Mouse (Mus musculus) forebrain, embryonic 14.5 days (tissue): ENCODE data around the gene Rpl4. TPM values are rescaled to one million over a fixed set of nuclear protein-coding genes. Genes with fewer than 3 reads are reported as not detected.
"Not testable (repeated sequence)": the region's sequence is repeated elsewhere in the genome, so short reads cannot be mapped to it uniquely, and the experiment has no call there.

ENCODE experiments used
- ATAC-seq: fragments of 200-750 bp; cut with Nextera tagmentation; 2 replicates; pipeline ENCODE4 v1.8.0; 2017; ENCODE audit warnings: mild to moderate bottlenecking, moderate library complexity
- DNase-seq: peaks from one replicate; pipeline ENCODE4 v3.0.0-alpha.2; 2015; ENCODE audit warnings: low spot score
- H3K27ac ChIP-seq: fragments of 300-500 bp; sonication (generic); 2 replicates; pipeline ENCODE4 v1.5.1; 2014; ENCODE audit warnings: low read depth, mild to moderate bottlenecking, control low read depth, low read length, moderate library complexity
- H3K27me3 ChIP-seq: fragments of 300-500 bp; sonication (generic); replicated peaks from 2 replicates; pipeline ENCODE4 v1.6.1; 2014; ENCODE audit warnings: low read length, control low read depth, mixed read lengths; ENCODE audit not compliant: control insufficient read depth, insufficient read depth
- H3K36me3 ChIP-seq: fragments of 300-500 bp; sonication (generic); 2 replicates; pipeline ENCODE4 v1.6.1; 2014; ENCODE audit warnings: low read length, control low read depth; ENCODE audit not compliant: control insufficient read depth, insufficient read depth
- H3K4me1 ChIP-seq: fragments of 300-500 bp; sonication (generic); 2 replicates; pipeline ENCODE4 v1.6.1; 2014; ENCODE audit warnings: antibody characterized with exemption, low read length, control low read depth; ENCODE audit not compliant: control insufficient read depth, insufficient read depth
- H3K4me2 ChIP-seq: fragments of 300-500 bp; sonication (generic); 2 replicates; pipeline ENCODE4 v1.6.1; 2014; ENCODE audit warnings: mild to moderate bottlenecking, control low read depth, low read length
- H3K4me3 ChIP-seq: fragments of 300-500 bp; sonication (generic); 2 replicates; pipeline ENCODE4 v1.5.1; 2014; ENCODE audit warnings: low read depth, low read length, control low read depth
- H3K9ac ChIP-seq: fragments of 300-500 bp; sonication (generic); 2 replicates; pipeline ENCODE4 v1.6.1; 2014; ENCODE audit warnings: mild to moderate bottlenecking, low read length, control low read depth, moderate library complexity
- H3K9me3 ChIP-seq: fragments of 300-500 bp; sonication (generic); replicated peaks from 2 replicates; pipeline ENCODE4 v1.6.1; 2016; ENCODE audit warnings: low read length, control low read depth, mixed read lengths; ENCODE audit not compliant: control insufficient read depth
- WGBS: fragments of 180-500 bp; shearing (Covaris S2); extraction: QIAGEN DNeasy Blood & Tissue Kit; methylation state at CpG from one replicate; pipeline ENCODE4 v1.1.7; 2014; 5-methylcytosine and 5-hydroxymethylcytosine counted together
- polyA plus RNA-seq: library from polyadenylated mRNA; unstranded; fragments of >200 nt; fragmentation: Nextera tagmentation; extraction: Ambion mirVana; gene quantifications from 2 replicates; pipeline ENCODE4 v1.2.1, GENCODE M21; 2014

Gene Rpl4
- polyA plus RNA-seq = 868 and 950 TPM in 2 replicates

GRCm38 (mm10) chr9:64172816-64173665 lies at the start of gene Rpl4, which contains the start of gene Zwilch:
TSS of gene Rpl4 (plus strand) at chr9:64173375.
TSS of gene Zwilch (minus strand) at chr9:64173104.
- H3K4me2 ChIP-seq = peak within 1 kb of the TSS; percentile 84
- peak within 1 kb of the TSS; percentile 81 for H3K9ac ChIP-seq
- peak; percentile 88 for ATAC-seq
- H3K27ac ChIP-seq = peak within 1 kb of the TSS; percentile 72
- H3K4me3 ChIP-seq = peak within 1 kb of the TSS; percentile 72
- peaks cover 8% of the 10 kb centered on the region; the same call in 1 of the 2 replicates for H3K4me1 ChIP-seq
- DNase-seq = peak; percentile 90
- H3K36me3 ChIP-seq = peaks cover 31% of the 10 kb centered on the region
- no peaks in the 10 kb centered on the region for H3K9me3 ChIP-seq
- WGBS = under 1% methylated on average over 42 of the region's 42 CpGs
- H3K27me3 ChIP-seq = no peaks in the 10 kb centered on the region

DNA sequence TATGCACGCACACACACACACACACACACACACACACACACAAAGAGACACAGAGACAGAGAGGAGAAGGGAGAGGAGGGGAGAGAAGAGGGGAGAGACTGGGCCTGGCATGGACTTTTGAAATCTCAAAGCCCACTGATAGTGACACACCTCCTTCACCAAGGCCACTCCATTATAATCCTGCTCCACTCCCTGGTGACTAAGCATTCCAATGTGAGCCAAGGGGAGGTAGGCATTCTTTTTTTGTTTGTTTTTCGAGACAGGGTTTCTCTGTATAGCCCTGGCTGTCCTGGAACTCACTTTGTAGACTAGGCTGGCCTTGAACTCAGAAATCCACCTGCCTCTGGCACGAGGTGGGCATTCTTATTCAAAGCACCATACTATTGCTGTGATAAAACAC lies 48.3 kb upstream of the Rpl4 start:
- not testable (repeated sequence) for H3K27me3 ChIP-seq, H3K4me2 ChIP-seq, H3K27ac ChIP-seq, ATAC-seq, DNase-seq, H3K9me3 ChIP-seq, H3K36me3 ChIP-seq, H3K4me1 ChIP-seq, H3K9ac ChIP-seq, H3K4me3 ChIP-seq
- WGBS = 63% methylated on average over 3 of the region's 3 CpGs

GRCm38 (mm10) chr9:64125307-64125706 lies 47.9 kb upstream of the Rpl4 start:
- Histone ChIP-seq H3K9me3 (no peaks in the 10 kb centered on the region), H3K4me1 (no peaks in the 10 kb centered on the region), H3K27me3 (no peaks in the 10 kb centered on the region), H3K27ac (no peak overlapping the region), H3K4me2 (no peak overlapping the region), H3K4me3 (no peak overlapping the region), H3K36me3 (no peaks in the 10 kb centered on the region), H3K9ac (no peak overlapping the region)
- DNase-seq (peak; percentile 7), ATAC-seq (no peak)
- 80% methylated on average over 3 of the region's 3 CpGs for WGBS

GRCm38 (mm10) chr9:64126121-64126520 lies 47.1 kb upstream of the Rpl4 start:
- Histone ChIP-seq H3K4me3 (no peak overlapping the region), H3K4me1 (no peaks in the 10 kb centered on the region), H3K4me2 (no peak overlapping the region), H3K36me3 (no peaks in the 10 kb centered on the region), H3K9ac (no peak overlapping the region), H3K9me3 (no peaks in the 10 kb centered on the region), H3K27me3 (no peaks in the 10 kb centered on the region), H3K27ac (no peak overlapping the region)
- 77% methylated on average over 12 of the region's 12 CpGs for WGBS
- ATAC-seq (no peak), DNase-seq (no peak)

DNA sequence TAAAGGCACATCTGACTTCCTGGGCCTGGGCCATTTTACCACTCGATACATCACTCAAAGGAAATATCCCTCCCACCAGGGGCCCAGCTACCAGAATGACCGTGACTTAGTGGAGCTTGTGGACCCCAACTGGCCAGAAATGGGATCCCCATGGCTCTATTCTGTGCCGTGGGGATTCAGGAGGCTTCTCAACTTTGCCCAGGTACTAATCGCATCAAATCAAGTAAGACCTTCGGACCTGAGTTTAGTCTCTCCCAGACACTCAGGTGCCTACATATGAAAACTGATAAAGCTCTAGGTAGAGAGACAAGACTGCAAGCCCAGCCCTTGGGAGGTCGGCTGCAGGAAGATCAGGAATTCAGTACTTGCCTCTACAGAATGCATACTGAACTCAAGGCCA lies 41.6 kb upstream of the Rpl4 start:
- Histone ChIP-seq H3K9ac (no peak overlapping the region), H3K9me3 (no peaks in the 10 kb centered on the region), H3K27ac (no peak overlapping the region), H3K4me3 (no peak overlapping the region), H3K4me2 (no peak overlapping the region), H3K27me3 (no peaks in the 10 kb centered on the region), H3K36me3 (no peaks in the 10 kb centered on the region), H3K4me1 (no peaks in the 10 kb centered on the region)
- 88% methylated on average over 6 of the region's 6 CpGs for WGBS
- ATAC-seq = no peak
- DNase-seq = no peak

DNA sequence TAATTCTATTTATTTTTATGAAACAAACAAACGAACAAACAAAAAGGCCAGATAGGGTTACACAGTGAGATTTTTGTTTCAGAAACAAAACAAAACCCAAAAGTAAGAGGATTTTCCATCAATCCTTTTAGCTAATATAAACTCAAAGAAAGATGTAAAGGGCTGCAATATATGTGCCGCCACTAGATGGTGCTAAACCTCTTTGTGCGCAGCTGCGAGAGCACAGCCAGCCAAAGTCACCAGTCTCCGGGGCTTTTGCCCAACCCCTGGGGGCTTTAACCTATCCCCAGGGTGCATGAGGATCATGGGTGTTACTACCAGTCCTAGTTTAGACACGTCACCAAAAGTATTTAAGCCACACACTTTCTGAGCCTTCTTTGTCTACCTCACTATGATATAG lies 34.3 kb upstream of the Rpl4 start:
- not testable (repeated sequence) for H3K4me2 ChIP-seq, H3K27me3 ChIP-seq, H3K4me1 ChIP-seq, H3K9ac ChIP-seq, ATAC-seq, H3K9me3 ChIP-seq, H3K4me3 ChIP-seq, H3K27ac ChIP-seq
- WGBS = 9% methylated on average over 6 of the region's 6 CpGs
- peaks cover 20% of the 10 kb centered on the region; the same call in 1 of the 2 replicates for H3K36me3 ChIP-seq
- DNase-seq = peak; percentile 68

GRCm38 (mm10) chr9:64139879-64140278 lies 33.3 kb upstream of the Rpl4 start:
- Histone ChIP-seq H3K4me2 (no peak overlapping the region), H3K27ac (no peak overlapping the region), H3K4me1 (no peaks in the 10 kb centered on the region), H3K9me3 (no peaks in the 10 kb centered on the region), H3K4me3 (no peak overlapping the region), H3K27me3 (no peaks in the 10 kb centered on the region), H3K36me3 (peaks cover 20% of the 10 kb centered on the region; the same call in 1 of the 2 replicates), H3K9ac (no peak overlapping the region)
- WGBS = 92% methylated on average over 9 of the region's 9 CpGs
- DNase-seq = no peak
- ATAC-seq = no peak

DNA sequence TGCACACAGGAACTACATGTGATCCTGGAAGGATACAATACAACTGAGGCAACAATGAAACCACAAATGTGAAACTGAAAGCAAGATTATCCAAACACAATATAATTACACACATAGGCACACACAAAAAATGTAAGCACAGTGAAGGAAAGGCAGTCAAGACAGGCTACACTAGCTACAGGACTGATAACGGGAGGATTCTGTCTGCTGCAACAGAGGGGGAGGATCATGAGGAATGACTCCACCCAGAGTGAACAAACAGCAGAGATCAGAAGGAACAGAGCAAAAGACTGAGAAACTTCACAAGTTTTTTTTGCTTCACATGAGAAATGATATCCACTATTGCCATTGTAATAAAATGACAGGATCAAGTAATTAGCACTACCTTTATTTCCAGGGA lies 16.5 kb upstream of the Rpl4 start:
- no peak for ATAC-seq
- no peak for DNase-seq
- peaks cover 27% of the 10 kb centered on the region for H3K36me3 ChIP-seq
- no peaks in the 10 kb centered on the region for H3K4me1 ChIP-seq
- H3K9ac ChIP-seq = no peak overlapping the region
- H3K27me3 ChIP-seq = no peaks in the 10 kb centered on the region
- WGBS = 95% methylated on average over 1 of the region's 1 CpGs
- H3K4me2 ChIP-seq = no peak overlapping the region
- H3K9me3 ChIP-seq = no peaks in the 10 kb centered on the region
- no peak overlapping the region for H3K4me3 ChIP-seq
- H3K27ac ChIP-seq = no peak overlapping the region

GRCm38 (mm10) chr9:64160471-64160870 lies 12.7 kb upstream of the Rpl4 start:
- peaks cover 28% of the 10 kb centered on the region for H3K36me3 ChIP-seq
- H3K27me3 ChIP-seq = no peaks in the 10 kb centered on the region
- H3K9me3 ChIP-seq = no peaks in the 10 kb centered on the region
- H3K9ac ChIP-seq = no peak overlapping the region
- H3K27ac ChIP-seq = no peak overlapping the region
- no peak for DNase-seq
- no peak for ATAC-seq
- H3K4me3 ChIP-seq = no peak overlapping the region
- H3K4me2 ChIP-seq = no peak overlapping the region
- WGBS = 92% methylated on average over 5 of the region's 5 CpGs
- H3K4me1 ChIP-seq = no peaks in the 10 kb centered on the region
